Mouse (Mus musculus) c-Kit-negative CD71-positive TER-119-positive erythroid progenitor cells, embryonic 14.5 days (primary cell): ENCODE data around the gene Atrip.

ENCODE experiments used
- DNase-seq: peaks from one replicate; pipeline ENCODE4 v3.0.0-alpha.2; 2013; ENCODE audit warnings: low read depth, low spot score

The Atrip gene

GRCm38 (mm10) chr9:109038086-109038895, 35.6 kb downstream of the Atrip start, which contains the start of gene Shisa5:
TSS of gene Shisa5 (plus strand) at chr9:109038565.
- DNase-seq: no peak

GRCm38 (mm10) chr9:109032435-109032834, 41.5 kb downstream of the Atrip start:
- DNase-seq: no peak

GRCm38 (mm10) chr9:109031686-109032085, 42.2 kb downstream of the Atrip start:
- DNase-seq: no peak

GRCm38 (mm10) chr9:109031001-109031400, 42.9 kb downstream of the Atrip start:
- no peak for DNase-seq

GRCm38 (mm10) chr9:109030312-109030711, 43.6 kb downstream of the Atrip start:
- DNase-seq: no peak

GRCm38 (mm10) chr9:109028919-109029318, 45.0 kb downstream of the Atrip start:
- no peak for DNase-seq

GRCm38 (mm10) chr9:109028421-109028820, 45.5 kb downstream of the Atrip start:
- no peak for DNase-seq

- DNase-seq: no peak
Measured at GRCm38 (mm10) chr9:109027521-109027920, 46.4 kb downstream of the Atrip start.

GRCm38 (mm10) chr9:109022866-109023685, 50.8 kb downstream of the Atrip start:
- no peak for DNase-seq

GRCm38 (mm10) chr9:109021428-109021827, 52.5 kb downstream of the Atrip start:
- no peak for DNase-seq

GRCm38 (mm10) chr9:109016973-109017604, 56.8 kb downstream of the Atrip start:
- no peak for DNase-seq

GRCm38 (mm10) chr9:109015397-109015796, 58.5 kb downstream of the Atrip start:
- DNase-seq: no peak

- no peak for DNase-seq
Measured at GRCm38 (mm10) chr9:109010316-109010690, 63.6 kb downstream of the Atrip start.

GRCm38 (mm10) chr9:109009636-109010315, 64.1 kb downstream of the Atrip start:
- peak; percentile 24 for DNase-seq

- DNase-seq: no peak
Measured at GRCm38 (mm10) chr9:109008994-109009635, 64.8 kb downstream of the Atrip start.

- no peak for DNase-seq
Measured at GRCm38 (mm10) chr9:109008081-109008480, 65.8 kb downstream of the Atrip start.
